In the genomic region with DNA sequence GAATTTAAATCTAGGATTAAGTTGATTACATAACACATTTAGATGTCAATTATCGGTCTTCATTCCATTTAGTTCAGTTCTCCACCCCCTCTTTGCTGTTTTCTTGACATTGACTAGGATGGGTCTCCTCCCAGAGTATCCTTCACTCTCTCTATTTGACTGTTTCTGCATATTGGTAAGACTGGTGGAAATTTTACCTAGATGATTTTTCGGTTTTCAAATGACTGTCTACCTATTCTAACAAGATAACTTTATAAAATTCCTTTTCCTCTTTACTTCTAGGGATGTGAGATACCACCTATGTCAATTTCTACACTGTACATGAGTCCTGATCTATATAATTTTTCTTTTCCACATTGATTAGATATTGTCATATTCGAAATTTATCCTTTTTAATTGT, we compare ENCODE assay signal across 11 mouse cellular contexts.
"Had no signal": no experiment of that assay in that cellular context is flagged by ENCODE, and none has a peak within 500 bp of the region (broad histone marks: within the 10 kb centered on the region; RNA-seq: fewer than 3 reads in every experiment).

No protein-coding gene starts in this region.

- H3K27ac ChIP-seq: kidney, postnatal 0 days; limb, embryonic 13.5 days; liver, embryonic 12.5 days; liver, embryonic 15.5 days; lung, embryonic 15.5 days; macrophage; midbrain, embryonic 12.5 days; neural tube, embryonic 12.5 days; neural tube, embryonic 15.5 days; stomach, postnatal 0 days had no signal

- H3K9me3 ChIP-seq: limb, embryonic 10.5 days; limb, embryonic 13.5 days; liver, embryonic 12.5 days; liver, embryonic 15.5 days; lung, embryonic 15.5 days; midbrain, embryonic 12.5 days; neural tube, embryonic 12.5 days; neural tube, embryonic 15.5 days had no signal

- H3K9ac ChIP-seq: liver, embryonic 15.5 days had no signal

- H3K36me3 ChIP-seq: limb, embryonic 10.5 days; limb, embryonic 13.5 days; liver, embryonic 12.5 days; liver, embryonic 15.5 days; lung, embryonic 15.5 days; midbrain, embryonic 12.5 days; neural tube, embryonic 12.5 days; neural tube, embryonic 15.5 days had no signal

- H3K27me3 ChIP-seq: lung, embryonic 15.5 days; neural tube, embryonic 12.5 days had no signal
